Mouse (Mus musculus): Measurements from ENCODE around the gene Slc25a11. TPM values are rescaled to one million over a fixed set of nuclear protein-coding genes. Genes with fewer than 3 reads are reported as not detected.

The Slc25a11 gene
- total RNA-seq, 2 experiments from 2014 or later: 222 TPM

- DNase-seq (ENCODE audit: low spot score in 2 of 2): no peak
Measured at GRCm38 (mm10) chr11:70652029-70652883, 5.0 kb upstream of the Slc25a11 start.

- DNase-seq (ENCODE audit: low spot score in 2 of 2): no peak
Measured at GRCm38 (mm10) chr11:70651391-70651790, 4.1 kb upstream of the Slc25a11 start.

- no peak for DNase-seq (ENCODE audit: low spot score in 2 of 2)
Measured at GRCm38 (mm10) chr11:70650322-70651175, 3.3 kb upstream of the Slc25a11 start.

- DNase-seq (ENCODE audit: low spot score in 2 of 2): no peak
Measured at GRCm38 (mm10) chr11:70649185-70649734, 2.0 kb upstream of the Slc25a11 start.

GRCm38 (mm10) chr11:70648512-70648911 lies 1.2 kb upstream of the Slc25a11 start:
- DNase-seq (ENCODE audit: low spot score in 2 of 2): no peak

- DNase-seq (ENCODE audit: low spot score in 2 of 2): peak in 1 of 2 experiments; percentile 42
Measured at GRCm38 (mm10) chr11:70647716-70648420, 589 bp upstream of the Slc25a11 start.

- no peak for DNase-seq (ENCODE audit: low spot score in 2 of 2)
Measured at GRCm38 (mm10) chr11:70646259-70646555, 1.1 kb downstream of the Slc25a11 start.

GRCm38 (mm10) chr11:70645461-70646258 lies 1.6 kb downstream of the Slc25a11 start:
- no peak for DNase-seq (ENCODE audit: low spot score in 2 of 2)

GRCm38 (mm10) chr11:70644564-70645103 lies 2.6 kb downstream of the Slc25a11 start:
- no peak for DNase-seq (ENCODE audit: low spot score in 2 of 2)

GRCm38 (mm10) chr11:70643051-70643450 lies 4.2 kb downstream of the Slc25a11 start:
- no peak for DNase-seq (ENCODE audit: low spot score in 2 of 2)

- DNase-seq (ENCODE audit: low spot score in 2 of 2): no peak
Measured at GRCm38 (mm10) chr11:70641241-70641640, 6.0 kb downstream of the Slc25a11 start.

GRCm38 (mm10) chr11:70639976-70640375 lies 7.3 kb downstream of the Slc25a11 start:
- DNase-seq (ENCODE audit: low spot score in 2 of 2): no peak

GRCm38 (mm10) chr11:70638714-70639278 lies 8.5 kb downstream of the Slc25a11 start, which contains the start of gene Gp1ba:
Gene Gp1ba (plus strand): TSS chr11:70639122.
- DNase-seq (ENCODE audit: low spot score in 2 of 2): no peak

GRCm38 (mm10) chr11:70638293-70638692 lies 9.0 kb downstream of the Slc25a11 start:
- DNase-seq (ENCODE audit: low spot score in 2 of 2): no peak

GRCm38 (mm10) chr11:70637764-70638163 lies 9.5 kb downstream of the Slc25a11 start:
- no peak for DNase-seq (ENCODE audit: low spot score in 2 of 2)

- DNase-seq (ENCODE audit: low spot score in 2 of 2): no peak
Measured at GRCm38 (mm10) chr11:70635601-70636000, 11.7 kb downstream of the Slc25a11 start.

GRCm38 (mm10) chr11:70630129-70630528 lies 17.1 kb downstream of the Slc25a11 start:
- DNase-seq (ENCODE audit: low spot score in 2 of 2): no peak

- DNase-seq (ENCODE audit: low spot score in 2 of 2): no peak
Measured at GRCm38 (mm10) chr11:70629557-70629956, 17.7 kb downstream of the Slc25a11 start.

- DNase-seq (ENCODE audit: low spot score in 2 of 2): no peak
Measured at GRCm38 (mm10) chr11:70628431-70628830, 18.8 kb downstream of the Slc25a11 start.

- no peak for DNase-seq (ENCODE audit: low spot score in 2 of 2)
Measured at GRCm38 (mm10) chr11:70626877-70627276, 20.4 kb downstream of the Slc25a11 start.
